Mouse (Mus musculus) brain, embryonic 14.5 days (tissue): ENCODE results near the gene Mvd.

Experiments
- CTCF ChIP-seq: fragments of 200-500 bp; IDR thresholded peaks from 2 replicates; pipeline ENCODE4 v1.5.1; 2012; ENCODE audit warnings: inconsistent platforms, mild to moderate bottlenecking, moderate library complexity, borderline replicate concordance; ENCODE audit not compliant: insufficient read depth, insufficient read length; ENCODE audit errors: extremely low read depth
- POLR2A ChIP-seq: fragments of 200-500 bp; IDR thresholded peaks from 2 replicates; pipeline ENCODE4 v1.6.1; 2012; ENCODE audit warnings: mild to moderate bottlenecking, inconsistent platforms, borderline replicate concordance; ENCODE audit not compliant: poor library complexity, insufficient read depth, insufficient read length, severe bottlenecking; ENCODE audit errors: extremely low read depth

- TF ChIP-seq CTCF (no peak), POLR2A (no peak)
Measured at GRCm38 (mm10) chr8:122398186-122398585, 45.0 kb downstream of the Mvd start.
